Mouse (Mus musculus): ENCODE measurements around the gene Syap1.
"Not testable (repeated sequence)": the region's sequence is repeated elsewhere in the genome, so short reads cannot be mapped to it uniquely, and the experiment has no call there.

Syap1 gene

DNA sequence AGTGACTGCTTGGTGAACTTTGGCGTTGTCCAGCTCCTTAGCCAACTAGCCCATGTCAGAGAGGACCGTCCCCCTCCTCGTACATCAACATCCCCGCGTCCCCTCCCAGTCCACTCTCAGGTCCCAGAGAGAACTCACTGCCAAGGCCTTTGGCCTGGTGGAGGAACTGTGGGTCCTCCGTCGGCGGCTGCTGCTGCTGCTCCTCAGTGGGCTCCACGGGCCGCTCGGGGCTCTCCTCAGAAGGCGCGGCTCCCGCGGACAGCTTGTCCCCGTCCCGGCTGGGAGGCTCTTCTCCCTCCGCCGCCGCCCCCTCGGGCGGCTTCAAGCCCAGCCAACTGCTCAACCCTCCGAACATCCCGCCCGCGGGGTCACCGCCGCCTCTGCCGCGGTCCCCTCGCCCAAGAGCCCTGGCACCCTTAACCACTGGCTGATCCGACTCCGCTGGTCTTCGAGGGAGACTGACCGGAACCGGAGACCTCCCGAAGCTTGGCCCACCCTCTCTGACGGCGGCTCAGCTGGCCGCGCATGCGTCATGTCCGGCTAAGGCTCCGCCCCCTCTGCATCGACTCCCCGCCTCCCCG lies at the start of gene Syap1:
Gene Syap1 (minus strand): TSS at position 517 of the 581 bp plus-strand sequence.
- DNase-seq (ENCODE audit: low read depth, low spot score): peak; percentile 68

DNA sequence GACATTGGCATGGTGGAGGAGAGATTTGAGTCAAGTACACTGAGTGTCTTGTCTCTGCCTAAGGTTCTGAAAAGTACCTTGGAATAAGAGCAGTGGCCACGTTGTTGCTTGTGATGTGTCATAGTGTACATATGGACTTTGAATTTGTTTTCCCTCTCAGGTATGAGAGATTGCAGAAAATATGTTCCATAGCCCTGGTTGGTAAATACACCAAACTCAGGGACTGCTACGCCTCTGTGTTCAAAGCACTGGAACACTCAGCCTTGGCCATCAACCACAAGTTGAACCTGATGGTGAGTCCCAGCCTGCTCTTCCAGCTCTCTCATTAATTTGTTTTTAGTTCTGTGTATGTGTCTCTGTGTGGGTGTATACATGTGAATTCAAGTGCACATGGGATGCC lies 43.2 kb upstream of the Syap1 start:
- no peak for DNase-seq (ENCODE audit: low read depth, low spot score)

DNA sequence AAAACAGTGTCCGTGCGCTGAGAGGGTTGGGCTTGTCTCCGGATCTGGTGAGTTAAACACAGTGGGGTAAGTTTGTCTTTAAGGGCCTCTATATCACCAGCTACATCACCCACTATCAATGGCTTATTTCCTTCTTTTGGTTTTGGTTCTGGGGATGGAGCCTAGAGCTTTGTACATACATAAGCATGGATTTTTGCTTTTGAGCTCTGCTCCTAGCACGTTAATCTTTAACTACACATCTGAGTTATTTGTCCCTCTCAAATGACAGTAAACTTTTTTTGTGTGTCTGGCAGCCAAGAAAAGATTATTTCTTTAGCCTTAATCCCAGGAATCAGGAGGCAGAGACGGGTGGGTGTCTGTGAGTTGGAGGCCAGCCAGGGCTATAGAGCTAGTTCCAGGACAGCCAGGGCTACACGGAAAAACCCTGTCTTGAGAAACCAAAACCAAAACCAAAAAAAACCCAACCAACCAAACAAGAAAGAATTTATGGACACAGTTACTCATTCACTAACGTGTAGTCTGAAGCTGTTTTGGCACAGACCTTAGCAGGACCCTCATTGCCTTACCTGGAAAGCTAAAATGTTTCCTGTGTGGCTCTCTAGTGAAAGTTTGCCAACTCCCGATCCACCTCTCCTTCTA lies 33.4 kb upstream of the Syap1 start:
- no peak for DNase-seq (ENCODE audit: low read depth, low spot score)

DNA sequence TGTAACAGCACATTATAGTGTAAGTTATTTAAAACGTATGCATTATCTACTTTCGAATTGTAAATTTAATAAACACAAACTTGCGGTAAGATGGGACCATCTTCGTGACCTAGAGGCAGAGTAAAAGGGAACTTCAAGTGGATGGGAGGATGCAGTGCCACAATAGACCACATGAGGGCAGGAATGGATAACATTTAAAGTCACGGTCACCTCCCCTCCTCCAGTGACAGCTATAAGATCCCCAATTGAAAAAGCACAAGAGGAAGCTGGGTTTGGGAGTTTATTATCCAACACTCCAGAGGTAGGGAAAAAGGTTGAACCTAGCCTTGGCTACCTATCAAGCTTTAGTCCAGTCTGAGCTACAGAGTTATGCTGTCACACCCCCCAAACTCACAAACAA lies 27.4 kb upstream of the Syap1 start:
- no peak for DNase-seq (ENCODE audit: low read depth, low spot score)

DNA sequence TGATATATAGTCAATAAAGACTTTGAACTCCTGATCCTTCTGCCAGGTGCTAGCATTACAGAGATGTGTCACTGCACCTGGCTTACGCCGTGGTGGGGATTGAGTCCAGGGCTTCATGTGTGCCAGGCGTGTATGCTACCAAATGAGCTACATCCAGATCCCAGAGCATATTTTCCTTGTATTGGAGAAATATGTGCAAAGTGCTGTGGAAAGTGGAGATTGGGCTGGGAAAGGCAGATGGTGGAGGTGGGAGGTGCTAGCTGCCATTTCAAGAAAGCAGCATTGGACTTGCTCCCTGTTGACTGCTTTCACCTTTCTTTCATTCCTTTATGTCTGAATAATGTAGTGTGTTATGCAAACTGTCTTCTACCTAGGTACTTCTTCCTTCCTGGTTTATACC lies 25.4 kb upstream of the Syap1 start:
- no peak for DNase-seq (ENCODE audit: low read depth, low spot score)

DNA sequence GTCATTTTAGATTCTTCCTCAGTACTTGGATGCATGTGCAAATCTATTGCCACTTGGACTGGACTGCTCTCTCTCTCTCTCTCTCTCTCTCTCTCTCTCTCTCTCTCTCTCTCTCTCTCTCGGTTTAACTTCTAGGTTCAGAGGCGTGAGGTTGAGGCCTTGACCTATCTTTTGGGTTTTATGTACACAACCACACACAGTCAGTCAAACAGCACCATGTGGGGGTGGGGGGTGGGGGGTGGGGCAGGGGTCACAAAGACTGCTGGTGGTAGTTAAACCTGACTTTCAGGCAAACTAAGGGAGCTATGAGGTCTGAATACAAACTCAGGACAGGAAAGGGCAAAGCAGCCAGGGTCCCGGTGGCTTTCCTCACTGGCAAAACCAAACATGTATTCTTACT lies 19.3 kb upstream of the Syap1 start:
- DNase-seq (ENCODE audit: low read depth, low spot score): no peak

DNA sequence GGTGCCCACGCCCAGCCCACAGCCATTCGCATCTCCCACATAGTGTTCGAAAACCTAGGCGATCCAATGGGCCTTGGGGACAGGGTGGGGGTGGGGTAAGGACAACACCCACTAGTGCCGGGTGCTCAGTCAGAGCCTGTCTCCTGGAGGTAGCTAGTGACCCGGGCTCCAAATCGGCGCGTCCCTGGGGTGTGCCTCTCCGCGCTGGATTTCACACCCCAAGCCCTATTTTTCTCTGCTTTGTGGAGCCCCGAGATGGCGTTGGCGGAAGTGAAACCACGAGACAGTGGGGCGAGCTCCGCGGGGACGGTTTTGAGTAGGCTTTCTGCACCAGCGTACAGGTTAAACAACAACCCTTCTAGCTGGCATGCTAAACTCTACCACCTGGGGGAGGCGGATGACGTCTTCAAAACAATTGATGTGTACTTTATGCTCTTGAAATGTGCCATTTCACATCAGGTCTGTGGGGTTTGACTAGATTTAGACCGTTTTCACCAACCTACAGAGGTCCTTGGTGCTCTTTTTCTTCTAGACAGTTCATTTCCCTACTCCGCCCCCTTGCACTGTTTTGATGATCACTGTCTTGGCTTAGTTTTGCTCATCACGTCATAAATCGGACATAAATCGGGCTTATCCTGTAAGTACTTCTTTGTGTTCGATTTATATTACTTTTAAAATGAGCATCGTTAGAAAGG lies 13.9 kb upstream of the Syap1 start:
- no peak for DNase-seq (ENCODE audit: low read depth, low spot score)

DNA sequence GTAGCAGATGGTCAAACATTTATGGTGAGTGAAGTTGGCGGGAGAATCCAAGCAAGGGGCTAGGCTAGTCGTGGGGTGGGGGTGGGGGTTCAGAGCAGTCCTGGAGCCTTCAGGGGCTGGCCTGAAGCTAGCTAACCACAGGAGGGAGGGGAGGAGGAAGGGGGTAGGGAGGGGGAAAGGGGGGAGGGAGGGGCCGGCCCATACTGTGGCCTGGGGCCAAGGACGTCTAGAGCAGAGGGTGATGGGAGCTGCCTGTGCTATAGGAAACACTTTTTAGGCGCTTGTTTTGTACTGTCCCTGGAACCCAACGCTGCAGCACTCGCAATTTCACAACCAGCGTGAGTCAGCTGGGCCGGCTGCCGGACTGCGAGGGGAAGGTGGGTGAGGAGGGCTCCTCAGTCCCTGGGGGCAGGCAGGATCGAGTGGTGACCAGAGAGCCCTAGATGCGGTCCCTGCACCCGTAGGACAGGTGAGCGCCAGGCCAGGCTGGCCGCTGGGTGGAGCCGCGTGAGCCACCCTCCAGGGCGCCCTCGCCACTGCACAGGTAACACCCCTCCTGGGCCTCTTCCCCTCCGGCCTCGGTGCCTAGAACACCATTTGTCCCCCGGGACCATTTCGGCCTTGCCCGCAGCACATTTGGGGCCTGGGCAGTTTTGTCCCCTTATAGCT lies 13.3 kb upstream of the Syap1 start:
- no peak for DNase-seq (ENCODE audit: low read depth, low spot score)

DNA sequence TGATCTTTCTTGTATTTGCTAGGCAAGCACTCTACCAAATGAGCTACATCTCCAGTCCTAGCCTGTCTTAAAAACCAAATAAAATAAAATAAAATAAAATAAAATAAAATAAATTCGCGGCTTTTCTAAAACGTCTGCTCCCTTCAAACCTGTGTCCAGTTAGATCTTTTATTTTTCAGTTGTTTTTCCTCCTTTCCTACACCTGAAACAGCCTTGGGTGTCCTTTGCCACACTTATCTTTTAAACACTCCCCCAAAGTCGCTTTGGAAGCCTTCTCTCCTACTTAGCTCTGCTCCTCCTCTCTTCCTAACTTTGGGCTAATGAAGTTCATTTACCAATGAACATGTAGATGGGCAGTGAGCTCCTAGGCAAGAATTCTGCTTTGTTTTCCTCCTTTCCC lies 12.7 kb upstream of the Syap1 start, which contains the start of gene Ctps2:
Gene Ctps2 (plus strand): TSS at position 301 of the 400 bp plus-strand sequence.
- no peak for DNase-seq (ENCODE audit: low read depth, low spot score)

DNA sequence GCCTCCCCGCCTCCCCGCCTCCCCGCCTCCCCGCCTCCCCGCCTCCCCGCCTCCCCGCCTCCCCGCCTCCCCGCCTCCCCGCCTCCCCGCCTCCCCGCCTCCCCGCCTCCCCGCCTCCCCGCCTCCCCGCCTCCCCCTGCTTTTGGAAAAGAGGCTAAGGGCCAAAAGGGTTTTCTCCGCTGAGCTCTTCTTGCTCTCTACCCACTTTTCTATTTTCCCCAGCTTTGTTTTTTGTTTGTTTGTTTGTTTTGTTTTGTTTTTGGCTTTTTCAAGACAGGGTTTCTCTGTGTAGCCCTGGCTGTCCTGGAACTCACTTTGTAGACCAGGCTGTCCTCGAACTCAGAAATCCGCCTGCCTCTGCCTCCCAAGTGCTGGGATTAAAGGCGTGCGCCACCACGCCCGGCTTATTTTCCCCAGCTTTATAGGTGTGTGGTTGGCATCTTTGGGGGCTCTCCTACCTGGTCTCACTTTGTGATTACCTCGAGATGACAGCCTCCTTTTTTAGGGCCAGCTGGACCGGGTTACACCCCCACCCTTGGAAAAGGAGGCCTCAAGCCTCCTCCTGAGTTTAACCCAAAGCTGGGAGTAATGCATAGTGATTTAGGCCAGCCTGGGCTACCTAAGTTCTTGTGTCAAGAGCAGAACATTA lies 452 bp upstream of the Syap1 start:
- DNase-seq (ENCODE audit: low read depth, low spot score): not testable (repeated sequence)

DNA sequence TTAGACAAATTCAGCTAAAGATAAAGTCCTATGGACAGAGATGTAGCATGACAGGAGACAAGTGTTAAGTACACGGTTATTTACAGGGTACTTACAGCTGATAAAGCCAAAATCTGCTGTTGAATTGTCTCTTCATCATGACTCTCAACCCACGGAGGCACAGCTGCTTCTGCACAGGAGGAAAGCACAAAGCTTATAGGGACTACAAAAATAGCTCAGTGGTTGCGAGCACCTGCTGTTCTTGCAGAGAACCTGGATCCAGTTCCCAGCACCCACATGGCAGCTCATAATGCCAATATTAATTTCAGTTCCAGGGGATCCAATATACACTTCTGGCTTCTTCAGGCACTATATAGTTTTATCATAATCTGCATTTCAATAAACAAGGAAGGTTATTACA lies 10.0 kb downstream of the Syap1 start:
- DNase-seq (ENCODE audit: low read depth, low spot score): no peak

DNA sequence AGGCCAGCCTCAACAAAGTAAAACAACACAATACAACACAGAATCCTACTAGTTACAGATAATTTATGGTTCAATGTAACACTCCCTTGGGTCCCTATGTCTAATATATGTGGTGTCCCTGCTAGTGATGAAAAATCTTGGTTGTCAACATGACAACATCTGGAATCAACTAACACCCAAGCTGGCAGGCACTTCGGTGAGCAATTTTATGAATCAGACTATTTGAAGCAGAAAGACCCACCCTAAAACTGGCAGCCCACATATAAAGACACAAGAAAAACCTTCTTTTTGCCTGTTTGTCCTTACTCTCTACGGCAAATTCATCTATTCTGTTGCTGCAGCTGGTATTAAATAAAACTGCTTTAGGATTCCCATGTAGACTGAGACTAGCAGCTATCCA lies 14.5 kb downstream of the Syap1 start:
- DNase-seq (ENCODE audit: low read depth, low spot score): no peak

DNA sequence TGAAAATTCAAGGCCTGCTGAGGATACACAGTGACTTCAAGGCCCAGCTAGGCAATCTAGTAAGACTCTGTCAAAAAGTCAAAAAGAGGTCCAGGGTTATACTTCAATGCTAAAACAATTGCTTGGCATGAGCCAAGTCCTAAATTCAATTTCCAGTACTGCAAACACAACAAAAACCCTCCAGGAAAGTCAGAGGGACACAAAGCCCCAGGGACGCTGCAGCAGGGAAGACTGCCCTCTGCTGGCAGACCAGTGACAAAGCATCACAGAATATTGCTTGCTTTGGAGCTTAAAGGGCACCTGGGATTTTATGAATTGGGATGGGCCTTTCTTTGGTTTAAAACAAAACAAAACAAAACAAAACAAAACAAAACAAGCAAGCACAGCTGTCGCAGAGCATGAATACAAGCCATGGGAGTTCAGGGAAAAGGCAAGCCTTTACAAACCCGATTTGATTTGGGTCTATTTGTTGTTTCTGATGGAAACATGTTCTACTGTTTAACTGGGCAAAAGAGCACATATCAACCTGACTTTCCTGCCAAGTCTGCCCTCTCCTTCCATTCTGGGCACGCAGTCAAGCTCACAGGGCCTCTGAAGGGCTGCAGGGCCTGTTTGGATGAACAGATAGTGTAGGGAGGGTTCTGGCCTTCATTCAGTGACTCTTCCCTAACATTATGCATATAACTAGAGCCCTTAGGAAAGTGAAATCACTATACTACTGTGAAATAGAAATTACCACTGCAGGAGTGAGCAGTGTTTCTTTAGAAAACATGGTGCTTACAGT lies 16.3 kb downstream of the Syap1 start:
- DNase-seq (ENCODE audit: low read depth, low spot score): no peak

DNA sequence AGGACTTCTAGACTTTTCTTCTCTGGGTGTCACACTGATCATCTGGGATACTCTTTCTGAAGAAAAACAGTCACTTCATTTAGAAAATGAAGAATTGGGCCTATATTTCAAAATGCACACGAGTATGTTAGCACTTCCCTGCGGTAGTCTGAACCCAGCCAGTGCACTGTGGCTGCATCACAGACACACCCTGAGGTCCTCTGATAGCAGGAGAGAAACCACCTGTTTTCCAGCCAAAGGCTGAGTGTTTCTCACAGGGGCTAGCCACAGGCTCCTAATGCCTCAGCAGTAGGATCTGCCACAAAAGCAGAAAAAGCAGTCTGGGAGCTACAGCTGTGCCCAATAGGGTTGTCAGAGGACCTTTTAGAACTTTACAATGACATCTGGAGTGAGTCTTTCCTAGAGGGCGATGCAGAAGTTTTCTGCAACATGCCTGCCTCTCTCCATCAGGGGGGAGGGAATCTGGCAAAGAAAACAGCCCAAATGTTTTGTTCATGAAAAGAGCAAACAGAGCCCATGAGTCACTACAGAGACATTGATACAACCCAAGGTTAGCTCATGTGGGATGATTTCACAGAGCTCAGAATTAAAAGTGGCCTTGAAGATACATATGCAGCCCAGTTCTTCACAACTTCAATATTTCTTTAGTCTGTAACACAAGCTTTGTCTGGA lies 19.8 kb downstream of the Syap1 start:
- no peak for DNase-seq (ENCODE audit: low read depth, low spot score)

DNA sequence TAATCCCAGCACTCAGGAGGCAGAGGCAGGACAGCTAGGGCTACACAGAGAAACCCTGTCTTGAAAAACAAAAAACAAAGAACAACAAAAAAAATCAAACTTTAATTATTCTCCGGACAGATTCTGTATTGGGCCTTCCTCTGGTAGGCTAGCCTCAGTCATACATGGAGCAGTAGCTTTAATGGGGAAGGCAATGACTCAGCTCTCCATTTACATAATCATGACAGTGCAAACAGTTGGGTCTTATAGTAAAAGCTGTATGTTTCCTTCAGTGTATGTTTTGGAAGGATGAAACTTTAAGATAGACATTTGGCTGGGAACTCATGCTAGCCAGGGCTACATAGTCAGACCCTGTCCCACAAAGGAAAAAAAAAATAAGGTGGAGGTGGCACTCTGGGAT lies 39.6 kb downstream of the Syap1 start:
- no peak for DNase-seq (ENCODE audit: low read depth, low spot score)

DNA sequence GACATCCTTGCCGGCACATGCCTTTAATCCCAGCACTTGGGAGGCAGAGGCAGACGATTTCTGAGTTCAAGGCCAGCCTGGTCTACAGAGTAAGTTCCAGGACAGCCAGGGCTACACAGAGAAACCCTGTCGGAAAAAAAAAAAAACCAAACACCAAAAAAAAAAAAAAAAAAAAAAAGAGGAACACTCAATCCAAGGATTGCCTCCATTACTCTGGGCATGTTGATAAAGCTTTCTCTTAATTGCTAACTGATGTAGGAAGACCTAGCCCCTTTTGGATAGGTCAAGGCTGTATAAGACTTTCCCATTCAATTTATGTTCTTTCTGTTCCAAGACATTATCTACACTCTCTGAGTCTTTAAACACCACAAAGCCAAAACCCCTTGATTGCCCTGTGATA lies 42.7 kb downstream of the Syap1 start:
- DNase-seq (ENCODE audit: low read depth, low spot score): no peak

DNA sequence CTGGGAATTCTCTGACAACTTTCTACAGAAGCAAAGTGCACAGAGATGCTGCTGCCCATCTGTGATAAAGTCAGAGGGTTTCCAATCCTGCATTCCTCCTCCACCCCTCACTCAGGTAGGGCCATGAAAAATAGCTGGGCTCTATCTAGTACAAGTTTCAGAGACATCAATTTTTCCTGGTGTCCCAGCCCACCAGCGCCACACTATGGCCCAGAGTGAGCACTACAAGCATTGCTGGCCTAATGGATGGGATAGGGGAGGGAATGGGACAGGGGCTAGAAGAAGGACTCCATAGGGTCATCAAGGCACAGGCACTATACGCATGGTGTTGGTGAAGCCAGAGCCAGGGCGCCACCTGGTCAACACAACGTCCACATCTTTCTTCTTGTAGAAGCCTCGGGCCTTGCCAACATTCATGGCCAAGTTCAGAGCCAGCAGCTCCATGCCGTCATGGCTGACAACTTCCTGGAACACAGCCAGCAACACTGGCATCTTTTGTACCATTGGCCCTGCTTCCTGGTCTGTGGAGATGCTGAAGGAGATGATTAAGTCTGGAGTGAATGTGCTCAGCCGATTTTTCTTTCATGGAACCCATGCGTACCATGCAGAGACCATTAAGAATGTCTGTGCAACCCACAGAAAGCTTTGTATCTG lies 43.7 kb downstream of the Syap1 start:
- DNase-seq (ENCODE audit: low read depth, low spot score): no peak

DNA sequence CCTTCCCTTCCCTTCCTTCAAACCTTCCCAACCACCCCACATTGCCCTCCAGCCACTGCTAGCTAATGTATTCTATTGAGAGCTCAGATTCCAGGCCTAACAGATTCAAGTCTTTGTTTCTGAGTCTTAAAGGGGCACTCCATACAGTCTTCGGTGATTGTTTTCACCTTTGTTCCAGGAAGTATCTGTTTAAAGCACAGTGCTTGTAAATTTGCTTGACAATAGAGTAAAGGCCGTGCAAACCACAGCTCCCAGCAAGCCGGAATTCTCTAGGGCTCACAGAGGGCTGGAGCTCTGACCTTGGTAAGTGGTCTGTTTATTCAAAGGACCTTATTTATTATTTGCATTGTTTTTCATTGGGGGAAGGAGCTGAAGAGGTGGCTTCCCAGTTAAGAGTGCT lies 56.1 kb downstream of the Syap1 start:
- DNase-seq (ENCODE audit: low read depth, low spot score): no peak

DNA sequence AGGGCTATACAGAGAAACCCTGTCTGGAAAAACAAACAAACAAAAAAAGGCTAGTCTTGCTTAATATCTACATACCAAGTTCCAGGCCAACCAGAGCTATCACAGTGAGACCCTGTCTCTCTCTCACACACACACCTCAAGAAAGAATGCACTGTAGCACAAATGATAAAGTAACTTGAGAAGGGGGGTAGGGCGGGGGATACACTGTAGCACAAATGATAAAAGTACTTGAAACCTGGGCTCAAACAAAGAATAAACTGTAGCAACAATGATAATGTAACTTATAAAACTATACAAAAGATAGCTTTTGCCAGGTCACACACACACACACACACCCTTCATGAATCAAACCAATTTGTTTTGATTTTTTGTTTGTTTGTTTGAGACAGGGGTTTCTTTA lies 56.7 kb downstream of the Syap1 start:
- DNase-seq (ENCODE audit: low read depth, low spot score): no peak

DNA sequence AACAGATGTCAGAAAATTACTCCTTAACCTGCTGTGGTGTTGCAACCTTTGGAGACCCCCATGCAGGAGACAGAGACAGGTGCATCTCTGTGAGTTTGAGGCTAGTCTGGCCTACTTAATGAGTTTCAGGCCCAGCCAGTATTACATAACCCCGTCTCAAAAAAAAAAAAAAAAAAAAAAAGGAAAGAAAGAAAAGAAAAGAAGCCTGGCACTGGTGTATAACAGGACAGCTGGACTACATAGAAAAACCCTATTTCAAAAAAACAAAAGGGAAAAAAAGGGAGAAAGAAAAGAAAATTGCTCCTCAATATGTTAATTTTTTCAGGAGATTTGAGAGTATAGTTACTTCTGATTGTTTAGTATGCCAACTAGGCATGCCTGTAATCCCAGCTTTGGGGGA lies 57.2 kb downstream of the Syap1 start:
- no peak for DNase-seq (ENCODE audit: low read depth, low spot score)

All from retina, adult 2 months (tissue).